Mouse (Mus musculus) midbrain, embryonic 12.5 days (tissue): ENCODE results near the gene Npc1l1. TPM values are rescaled to one million over a fixed set of nuclear protein-coding genes. Genes with fewer than 3 reads are reported as not detected.

ENCODE experiments used
- ATAC-seq: fragments of 200-750 bp; cut with Nextera tagmentation; 2 replicates; pipeline ENCODE4 v1.8.0; 2017; ENCODE audit warnings: low read depth, moderate TSS enrichment, moderate library complexity; ENCODE audit not compliant: low FRiP score
- H3K27ac ChIP-seq: fragments of 300-500 bp; sonication (generic); replicated peaks from 2 replicates; pipeline ENCODE4 v1.5.1; 2016; ENCODE audit warnings: mild to moderate bottlenecking
- H3K27me3 ChIP-seq: fragments of 300-500 bp; sonication (generic); 2 replicates; pipeline ENCODE4 v1.6.1; 2016; ENCODE audit warnings: mild to moderate bottlenecking
- H3K36me3 ChIP-seq: fragments of 300-500 bp; sonication (generic); 2 replicates; pipeline ENCODE4 v1.6.1; 2016
- H3K4me1 ChIP-seq: fragments of 300-500 bp; sonication (generic); 2 replicates; pipeline ENCODE4 v1.6.1; 2016
- H3K4me2 ChIP-seq: fragments of 300-500 bp; sonication (generic); replicated peaks from 2 replicates; pipeline ENCODE4 v1.6.1; 2016; ENCODE audit warnings: mild to moderate bottlenecking, moderate library complexity
- H3K4me3 ChIP-seq: fragments of 300-500 bp; sonication (generic); 2 replicates; pipeline ENCODE4 v1.5.1; 2016; ENCODE audit warnings: mild to moderate bottlenecking
- H3K9ac ChIP-seq: fragments of 300-500 bp; sonication (generic); replicated peaks from 2 replicates; pipeline ENCODE4 v1.6.1; 2016; ENCODE audit warnings: mild to moderate bottlenecking, moderate library complexity
- H3K9me3 ChIP-seq: fragments of 300-500 bp; sonication (generic); 2 replicates; pipeline ENCODE4 v1.6.1; 2016; ENCODE audit warnings: mild to moderate bottlenecking
- WGBS: fragments of 180-500 bp; shearing (Covaris S2); methylation state at CpG from one replicate; pipeline ENCODE4 v1.1.7; 2016; 5-methylcytosine and 5-hydroxymethylcytosine counted together
- polyA plus RNA-seq: library from polyadenylated mRNA; unstranded; fragments of >200 nt; fragmentation: Nextera tagmentation; extraction: Ambion mirVana; gene quantifications from 2 replicates; pipeline ENCODE4 v1.2.1, GENCODE M21; 2016

Npc1l1 gene
- polyA plus RNA-seq, 1 experiment from 2014 or later, result not detected

DNA sequence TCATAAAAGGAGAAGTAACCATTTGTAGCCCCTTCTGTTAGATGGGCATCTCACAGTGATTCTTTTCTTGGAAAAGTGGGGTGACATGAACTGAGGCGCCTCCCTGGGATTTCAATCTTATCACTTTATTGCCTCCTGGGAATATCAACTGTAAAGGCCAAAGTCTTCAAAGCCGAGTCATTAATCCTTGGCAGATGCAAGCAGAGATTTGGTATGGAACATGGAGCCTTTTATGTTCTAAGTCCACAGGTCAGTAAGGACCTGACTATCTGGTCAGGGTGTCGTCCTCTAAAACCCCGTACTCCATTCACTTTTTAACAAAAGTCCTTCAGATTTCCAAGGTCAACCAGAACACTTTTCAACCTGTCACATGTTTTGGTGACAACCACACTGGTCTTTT lies 22.9 kb upstream of the Npc1l1 start:
- Histone ChIP-seq H3K9ac (no peak overlapping the region), H3K4me1 (no peaks in the 10 kb centered on the region), H3K27ac (no peak overlapping the region), H3K36me3 (0 out of 2 replicates have a peak, but pooled peaks cover 4% of the 10 kb centered on the region), H3K4me3 (no peak overlapping the region), H3K27me3 (no peaks in the 10 kb centered on the region), H3K4me2 (no peak overlapping the region), H3K9me3 (no peaks in the 10 kb centered on the region)
- 92% methylated on average over 4 of the region's 4 CpGs for WGBS
- ATAC-seq, result no peak

DNA sequence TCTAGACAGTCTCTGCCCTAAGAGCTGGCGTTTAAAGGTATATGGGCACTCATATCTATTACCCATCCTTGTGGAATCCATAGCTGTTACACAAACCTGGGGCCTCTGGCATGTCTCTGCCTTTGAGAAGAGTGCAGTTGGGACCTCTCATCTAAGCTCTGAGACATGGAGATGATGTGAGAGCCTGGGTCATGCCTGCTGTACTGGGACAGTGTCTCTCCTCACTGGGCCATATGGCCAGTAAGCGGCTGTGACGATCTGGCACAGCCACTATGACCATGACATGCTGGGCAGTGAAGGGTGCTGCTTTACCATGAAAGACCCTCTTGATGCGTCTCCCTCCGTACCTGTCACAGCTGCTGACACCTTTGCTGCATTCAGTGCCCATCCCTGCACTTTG lies 22.3 kb upstream of the Npc1l1 start:
- no peak for ATAC-seq

DNA sequence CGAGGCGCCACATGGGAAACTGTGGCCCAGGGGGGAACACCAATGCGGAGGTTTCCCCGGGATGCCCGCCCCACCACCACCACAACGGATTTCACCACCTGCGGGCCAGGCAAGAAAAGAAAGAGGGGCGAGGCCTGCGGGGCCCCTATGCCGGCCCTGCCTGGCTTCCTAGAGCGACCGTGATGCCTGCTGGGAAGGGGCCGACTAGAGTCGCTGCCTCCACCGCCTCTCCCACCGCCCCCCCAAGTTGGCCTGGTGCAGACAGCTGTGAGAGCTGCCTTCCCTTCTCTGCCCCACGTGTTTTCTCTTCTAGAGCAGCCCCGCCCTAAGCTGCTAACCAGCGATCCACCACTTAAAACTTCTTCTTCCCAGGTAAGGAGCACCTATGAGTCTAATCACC lies 14.8 kb upstream of the Npc1l1 start:
- no peak overlapping the region for H3K9ac ChIP-seq
- no peaks in the 10 kb centered on the region for H3K36me3 ChIP-seq
- 56% methylated on average over 16 of the region's 19 CpGs for WGBS
- ATAC-seq, result no peak
- H3K4me1 ChIP-seq, result no peaks in the 10 kb centered on the region
- no peak overlapping the region for H3K4me3 ChIP-seq
- H3K9me3 ChIP-seq, result no peaks in the 10 kb centered on the region
- no peaks in the 10 kb centered on the region for H3K27me3 ChIP-seq
- no peak overlapping the region for H3K27ac ChIP-seq
- no peak overlapping the region for H3K4me2 ChIP-seq

More for the DNA sequence above, 22.3 kb upstream of the Npc1l1 start:
- 90% methylated on average over 5 of the region's 5 CpGs for WGBS
- H3K9ac ChIP-seq, result no peak overlapping the region
- H3K27ac ChIP-seq, result no peak overlapping the region
- H3K27me3 ChIP-seq, result no peaks in the 10 kb centered on the region
- H3K4me1 ChIP-seq, result no peaks in the 10 kb centered on the region
- H3K4me3 ChIP-seq, result no peak overlapping the region
- H3K9me3 ChIP-seq, result no peaks in the 10 kb centered on the region
- H3K36me3 ChIP-seq, result no peaks in the 10 kb centered on the region
- no peak overlapping the region for H3K4me2 ChIP-seq

DNA sequence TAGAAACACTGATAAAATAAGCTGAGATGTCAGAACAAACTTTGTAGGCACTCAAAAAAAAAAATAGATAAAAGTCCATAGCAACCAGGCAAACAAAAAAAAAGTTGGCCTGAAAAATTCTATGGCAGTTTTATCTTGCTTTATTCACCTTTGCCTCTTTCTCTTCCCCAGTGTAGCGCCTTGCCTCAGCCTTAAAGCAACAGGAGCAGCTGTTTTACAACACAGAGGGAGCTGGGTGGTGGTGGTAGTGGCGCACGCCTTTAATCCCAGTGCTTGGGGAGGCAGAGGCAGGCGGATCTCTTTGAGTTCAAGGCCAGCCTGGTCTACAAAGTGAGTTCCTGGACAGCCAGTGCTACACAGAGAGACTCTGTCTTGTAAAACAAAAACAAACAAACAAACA lies 3.1 kb upstream of the Npc1l1 start:
- 83% methylated on average over 4 of the region's 4 CpGs for WGBS
- no peaks in the 10 kb centered on the region for H3K4me1 ChIP-seq
- H3K27ac ChIP-seq, result no peak overlapping the region
- H3K9me3 ChIP-seq, result peaks cover 11% of the 10 kb centered on the region
- no peak overlapping the region for H3K4me2 ChIP-seq
- no peak overlapping the region for H3K4me3 ChIP-seq
- H3K36me3 ChIP-seq, result no peaks in the 10 kb centered on the region
- ATAC-seq, result no peak
- no peak overlapping the region for H3K9ac ChIP-seq
- no peaks in the 10 kb centered on the region for H3K27me3 ChIP-seq

DNA sequence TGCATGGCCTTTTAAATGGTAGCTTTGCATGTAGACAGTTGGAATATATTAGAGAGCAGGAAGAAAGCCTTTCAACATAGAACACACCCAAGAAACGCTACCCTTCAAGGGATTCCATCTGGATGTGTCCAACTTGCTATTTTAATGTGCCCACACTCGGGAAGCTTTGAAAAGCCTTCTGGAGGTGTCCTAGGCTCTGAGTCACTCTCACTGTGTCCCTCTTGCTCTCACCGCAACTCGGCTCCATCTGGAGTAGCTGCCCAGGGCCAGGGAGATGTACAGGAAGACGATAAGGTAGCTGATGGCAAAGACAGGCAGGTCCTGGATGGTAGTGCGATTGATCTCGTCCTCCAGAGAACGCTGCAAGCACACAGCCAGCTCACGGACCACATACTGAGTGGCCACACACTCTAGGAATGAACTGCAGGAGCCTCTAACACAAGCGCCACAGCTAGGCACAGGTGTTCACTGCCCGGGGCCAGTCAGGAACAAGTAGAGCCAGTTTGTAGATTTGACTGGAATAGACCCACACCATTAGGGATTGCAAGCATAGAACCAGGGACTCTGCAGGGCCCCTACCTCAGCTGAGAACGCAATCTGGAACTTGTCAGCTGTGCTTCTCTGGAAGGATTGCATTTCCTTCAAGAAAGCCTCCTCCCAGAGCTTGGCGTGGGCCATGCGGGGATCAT lies 5.3 kb downstream of the Npc1l1 start:
- no peak overlapping the region for H3K9ac ChIP-seq
- no peaks in the 10 kb centered on the region for H3K4me1 ChIP-seq
- no peaks in the 10 kb centered on the region for H3K9me3 ChIP-seq
- H3K4me3 ChIP-seq, result no peak overlapping the region
- H3K36me3 ChIP-seq, result no peaks in the 10 kb centered on the region
- WGBS, result 83% methylated on average over 14 of the region's 14 CpGs
- ATAC-seq, result no peak
- 0 out of 2 replicates have a peak, but pooled peaks cover 6% of the 10 kb centered on the region for H3K27me3 ChIP-seq
- no peak overlapping the region for H3K4me2 ChIP-seq
- H3K27ac ChIP-seq, result no peak overlapping the region

DNA sequence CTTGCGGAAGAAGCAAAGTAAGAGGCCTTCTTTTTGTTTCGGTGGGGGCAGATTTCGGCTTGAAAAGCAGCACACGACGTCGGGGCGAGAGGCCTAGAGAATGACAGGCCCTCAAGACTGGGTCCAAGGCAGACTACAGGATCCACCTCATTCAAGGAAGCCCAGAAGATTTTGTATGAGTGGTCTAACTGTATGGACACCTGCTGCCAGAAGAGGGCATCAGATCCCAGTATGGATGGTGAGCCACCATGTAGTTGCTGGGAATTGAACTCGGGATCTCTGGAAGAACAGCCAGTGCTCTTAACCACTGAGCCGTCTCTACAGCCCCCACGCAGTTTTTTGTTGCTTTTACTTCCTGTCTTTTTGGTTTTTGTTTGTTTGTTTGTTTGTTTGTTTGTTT lies 7.8 kb downstream of the Npc1l1 start:
- Histone ChIP-seq H3K4me1 (no peaks in the 10 kb centered on the region), H3K27ac (no peak overlapping the region), H3K27me3 (0 out of 2 replicates have a peak, but pooled peaks cover 6% of the 10 kb centered on the region), H3K36me3 (no peaks in the 10 kb centered on the region), H3K9me3 (no peaks in the 10 kb centered on the region), H3K9ac (no peak overlapping the region), H3K4me3 (no peak overlapping the region), H3K4me2 (no peak overlapping the region)
- 90% methylated on average over 10 of the region's 10 CpGs for WGBS
- ATAC-seq, result no peak

DNA sequence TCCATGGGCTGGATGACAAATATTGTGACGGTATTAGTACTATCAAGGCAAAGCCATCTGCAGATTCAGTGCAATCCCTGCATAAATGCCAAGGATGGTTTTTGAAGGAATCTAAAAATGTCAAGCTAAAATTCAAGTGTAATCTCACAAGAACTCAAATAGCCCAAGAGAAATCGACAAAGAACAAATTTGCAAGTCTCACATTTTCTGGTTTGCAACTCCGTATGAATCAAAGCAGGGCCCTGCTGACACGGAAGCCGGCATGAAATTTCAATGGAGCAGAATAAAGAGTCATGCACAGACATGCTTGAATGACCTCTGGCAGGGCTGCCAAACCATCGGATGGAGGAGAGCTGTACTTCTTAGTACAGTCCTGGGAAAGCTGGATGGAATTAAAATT lies 10.0 kb downstream of the Npc1l1 start:
- Histone ChIP-seq H3K27ac (no peak overlapping the region), H3K36me3 (no peaks in the 10 kb centered on the region), H3K4me1 (no peaks in the 10 kb centered on the region), H3K4me3 (no peak overlapping the region), H3K9ac (no peak overlapping the region), H3K27me3 (no peaks in the 10 kb centered on the region), H3K9me3 (no peaks in the 10 kb centered on the region), H3K4me2 (no peak overlapping the region)
- WGBS, result 74% methylated on average over 6 of the region's 6 CpGs
- no peak for ATAC-seq

DNA sequence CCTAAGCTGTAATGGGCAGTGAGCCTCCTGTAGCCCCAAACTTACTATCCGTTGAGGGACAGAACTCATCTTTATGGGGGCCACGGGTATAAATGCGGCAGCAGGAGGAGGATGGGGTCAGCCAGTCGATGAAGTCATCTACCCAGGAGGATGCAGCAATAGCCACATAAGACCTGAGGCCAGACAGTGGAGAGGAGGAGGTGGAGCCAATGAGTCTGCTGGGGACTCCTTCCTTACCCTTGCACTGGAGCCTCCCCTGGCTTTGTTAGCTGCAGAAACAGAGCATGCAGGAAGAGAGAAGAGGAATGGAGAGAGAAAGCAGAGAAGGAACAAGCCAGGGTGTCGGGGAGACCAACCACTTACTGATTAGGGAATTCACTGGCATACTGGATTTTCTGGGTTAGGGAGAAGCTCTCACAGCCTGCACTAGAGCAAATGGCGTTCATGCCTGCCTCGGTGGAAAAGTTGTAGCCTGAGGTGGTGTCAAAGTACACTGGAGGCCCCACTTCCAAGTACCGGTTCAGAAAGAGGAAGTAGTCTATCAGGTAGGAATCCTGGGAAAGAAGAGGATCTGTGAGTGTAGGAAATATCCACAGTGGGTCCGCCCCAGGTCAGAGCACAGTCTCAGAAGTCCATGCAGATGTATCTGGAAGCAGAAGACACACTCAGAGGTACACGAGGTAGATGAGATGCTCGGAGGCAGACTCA lies 11.6 kb downstream of the Npc1l1 start:
- H3K27me3 ChIP-seq, result no peaks in the 10 kb centered on the region
- H3K4me1 ChIP-seq, result no peaks in the 10 kb centered on the region
- no peak overlapping the region for H3K9ac ChIP-seq
- ATAC-seq, result no peak
- no peak overlapping the region for H3K4me2 ChIP-seq
- no peaks in the 10 kb centered on the region for H3K36me3 ChIP-seq
- 87% methylated on average over 11 of the region's 11 CpGs for WGBS
- no peak overlapping the region for H3K4me3 ChIP-seq
- no peaks in the 10 kb centered on the region for H3K9me3 ChIP-seq
- no peak overlapping the region for H3K27ac ChIP-seq

DNA sequence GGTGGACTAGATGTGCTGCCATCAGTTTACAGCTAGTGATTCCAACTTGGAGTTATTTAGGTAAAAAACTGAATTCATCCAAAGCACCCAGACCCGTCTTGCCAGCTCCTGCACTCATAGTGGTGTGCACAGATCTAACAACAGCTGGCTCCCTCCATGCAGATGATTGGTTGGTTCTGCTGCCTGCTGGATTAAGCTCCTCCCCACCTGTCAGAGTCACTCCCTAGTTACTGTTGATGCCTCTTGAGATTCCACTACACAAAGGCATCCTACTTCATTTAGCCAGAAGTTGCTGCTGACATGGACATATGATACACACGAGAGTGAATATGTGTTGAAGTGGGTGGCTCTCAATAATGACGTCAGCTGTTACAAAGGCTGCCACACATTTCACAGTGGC lies 13.1 kb downstream of the Npc1l1 start:
- ATAC-seq, result no peak
- WGBS, result 74% methylated on average over 3 of the region's 3 CpGs

DNA sequence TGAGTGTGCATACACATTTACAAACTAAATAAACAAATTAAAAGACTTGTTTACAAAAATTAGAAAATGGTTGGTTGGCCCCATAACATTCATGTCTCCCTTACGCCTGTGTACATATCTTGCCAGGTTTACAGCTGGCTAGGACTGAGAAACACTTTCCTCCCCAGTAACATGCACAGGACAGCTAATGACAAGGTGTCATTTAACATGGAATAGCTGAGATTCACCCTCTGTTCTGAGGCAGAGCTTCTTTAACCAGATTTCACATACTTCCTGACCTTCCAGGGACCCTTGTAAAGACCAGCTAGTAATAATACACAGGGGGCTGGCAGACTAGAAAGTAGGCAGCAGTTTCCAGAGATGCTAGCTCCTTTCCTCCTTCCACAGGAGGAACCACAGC lies 21.8 kb downstream of the Npc1l1 start:
- H3K36me3 ChIP-seq, result no peaks in the 10 kb centered on the region
- no peak overlapping the region for H3K27ac ChIP-seq
- no peaks in the 10 kb centered on the region for H3K27me3 ChIP-seq
- 87% methylated on average over 1 of the region's 1 CpGs for WGBS
- H3K4me1 ChIP-seq, result no peaks in the 10 kb centered on the region
- H3K9ac ChIP-seq, result no peak overlapping the region
- no peak overlapping the region for H3K4me3 ChIP-seq
- ATAC-seq, result no peak
- no peak overlapping the region for H3K4me2 ChIP-seq
- H3K9me3 ChIP-seq, result peaks cover 18% of the 10 kb centered on the region

More for the DNA sequence above, 13.1 kb downstream of the Npc1l1 start:
- Histone ChIP-seq H3K27me3 (no peaks in the 10 kb centered on the region), H3K9me3 (no peaks in the 10 kb centered on the region), H3K4me3 (no peak overlapping the region), H3K9ac (no peak overlapping the region), H3K4me2 (no peak overlapping the region), H3K27ac (no peak overlapping the region), H3K36me3 (no peaks in the 10 kb centered on the region), H3K4me1 (no peaks in the 10 kb centered on the region)

DNA sequence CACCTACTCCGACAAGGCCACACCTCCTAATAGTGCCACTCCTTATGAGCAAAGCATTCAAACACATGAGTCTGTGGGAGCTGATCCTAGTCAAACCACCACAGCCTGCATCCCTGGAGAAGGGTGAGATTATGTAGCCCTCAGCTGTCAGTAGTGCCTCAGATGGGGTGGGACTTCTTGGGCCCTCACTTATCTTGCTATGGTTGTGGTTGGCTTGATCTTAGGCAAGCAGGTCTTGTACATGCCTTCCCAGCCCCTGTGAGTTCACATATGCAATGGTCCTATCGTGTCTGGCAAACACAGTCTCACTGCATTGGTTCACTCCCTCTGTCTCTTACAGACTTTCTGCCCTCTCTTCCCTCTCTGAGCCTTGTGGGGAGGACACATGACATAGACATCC lies 22.9 kb downstream of the Npc1l1 start:
- Histone ChIP-seq H3K27me3 (no peaks in the 10 kb centered on the region), H3K4me2 (no peak overlapping the region), H3K36me3 (no peaks in the 10 kb centered on the region), H3K9me3 (peaks cover 18% of the 10 kb centered on the region), H3K27ac (no peak overlapping the region), H3K9ac (no peak overlapping the region), H3K4me3 (no peak overlapping the region), H3K4me1 (no peaks in the 10 kb centered on the region)
- 81% methylated on average over 2 of the region's 2 CpGs for WGBS
- ATAC-seq, result no peak

DNA sequence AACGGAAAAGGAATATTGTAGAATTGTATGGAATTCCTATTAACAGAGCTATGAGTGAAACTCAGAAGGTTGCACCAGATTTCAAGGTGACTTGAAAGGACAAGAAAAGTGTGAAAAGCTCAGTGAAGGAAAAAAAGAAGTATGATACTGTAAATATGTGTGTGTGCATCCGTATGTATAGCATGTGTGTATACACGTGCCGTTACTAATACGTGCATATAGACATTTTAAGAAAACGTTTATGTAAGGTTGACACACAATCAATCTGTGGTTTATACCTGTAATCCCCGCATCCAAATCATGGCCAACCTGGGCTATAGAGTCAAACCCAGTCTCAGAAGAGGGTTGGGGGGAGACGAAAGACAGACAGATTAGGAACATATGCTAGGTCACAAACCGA lies 29.4 kb downstream of the Npc1l1 start:
- Histone ChIP-seq H3K9ac (peak overlapping the region; percentile 82), H3K27ac (peak overlapping the region; percentile 96), H3K36me3 (no peaks in the 10 kb centered on the region), H3K4me2 (peak overlapping the region; percentile 88), H3K4me1 (peaks cover 24% of the 10 kb centered on the region), H3K27me3 (no peaks in the 10 kb centered on the region), H3K9me3 (no peaks in the 10 kb centered on the region), H3K4me3 (peak overlapping the region; percentile 84)
- WGBS, result 24% methylated on average over 9 of the region's 9 CpGs
- no peak for ATAC-seq
